Mouse (Mus musculus) liver, embryonic 13.5 days (tissue): ENCODE measurements at regions not wholly inside any gene's neighbourhood (a gene's known extent, or its start where the extent isn't known, plus 50 kb on each side); places are given as distances from the start of the nearest gene placed in this dataset.

ENCODE experiments used
- ATAC-seq: fragments of 200-750 bp; cut with Nextera tagmentation; 2 replicates; pipeline ENCODE4 v1.8.0; 2017; ENCODE audit warnings: low read depth, mild to moderate bottlenecking, moderate number of reproducible peaks, moderate library complexity
- DNase-seq: peaks from one replicate; pipeline ENCODE4 v3.0.0; 2022
- H3K27ac ChIP-seq: fragments of 300-500 bp; sonication (generic); 2 replicates; pipeline ENCODE4 v1.5.1; 2015; ENCODE audit warnings: moderate library complexity, mild to moderate bottlenecking, inconsistent platforms
- H3K27me3 ChIP-seq: fragments of 300-500 bp; sonication (generic); 2 replicates; pipeline ENCODE4 v1.6.1; 2015; ENCODE audit warnings: mild to moderate bottlenecking, inconsistent platforms
- H3K36me3 ChIP-seq: fragments of 300-500 bp; sonication (generic); 2 replicates; pipeline ENCODE4 v1.6.1; 2015; ENCODE audit warnings: mild to moderate bottlenecking, inconsistent platforms
- H3K4me1 ChIP-seq: fragments of 300-500 bp; sonication (generic); replicated peaks from 2 replicates; pipeline ENCODE4 v1.6.1; 2015; ENCODE audit warnings: inconsistent platforms
- H3K4me2 ChIP-seq: fragments of 300-500 bp; sonication (generic); 2 replicates; pipeline ENCODE4 v1.6.1; 2015; ENCODE audit warnings: inconsistent platforms, mild to moderate bottlenecking, moderate library complexity
- H3K4me3 ChIP-seq: fragments of 300-500 bp; sonication (generic); replicated peaks from 2 replicates; pipeline ENCODE4 v1.5.1; 2015; ENCODE audit warnings: mild to moderate bottlenecking, inconsistent platforms
- H3K9ac ChIP-seq: fragments of 300-500 bp; sonication (generic); 2 replicates; pipeline ENCODE4 v1.6.1; 2015; ENCODE audit warnings: mild to moderate bottlenecking, inconsistent platforms
- H3K9me3 ChIP-seq: fragments of 300-500 bp; sonication (generic); replicated peaks from 2 replicates; pipeline ENCODE4 v1.6.1; 2016; ENCODE audit warnings: inconsistent platforms
- WGBS: fragments of 180-500 bp; shearing (Covaris S2); methylation state at CpG from one replicate; pipeline ENCODE4 v1.1.7; 2015; ENCODE audit not compliant: insufficient replicate concordance; 5-methylcytosine and 5-hydroxymethylcytosine counted together

- no peak for ATAC-seq
- Histone ChIP-seq H3K36me3 (no peaks in the 10 kb centered on the region), H3K9me3 (0 out of 2 replicates have a peak, but pooled peaks cover 6% of the 10 kb centered on the region), H3K4me2 (no peak overlapping the region), H3K4me1 (no peaks in the 10 kb centered on the region), H3K4me3 (no peak overlapping the region), H3K9ac (no peak overlapping the region), H3K27ac (no peak overlapping the region), H3K27me3 (no peaks in the 10 kb centered on the region)
- no peak for DNase-seq
- 63% methylated on average over 4 of the region's 4 CpGs for WGBS
Measured at GRCm38 (mm10) chr4:152987726-152988125, 494.9 kb downstream of the Ajap1 start.

DNA sequence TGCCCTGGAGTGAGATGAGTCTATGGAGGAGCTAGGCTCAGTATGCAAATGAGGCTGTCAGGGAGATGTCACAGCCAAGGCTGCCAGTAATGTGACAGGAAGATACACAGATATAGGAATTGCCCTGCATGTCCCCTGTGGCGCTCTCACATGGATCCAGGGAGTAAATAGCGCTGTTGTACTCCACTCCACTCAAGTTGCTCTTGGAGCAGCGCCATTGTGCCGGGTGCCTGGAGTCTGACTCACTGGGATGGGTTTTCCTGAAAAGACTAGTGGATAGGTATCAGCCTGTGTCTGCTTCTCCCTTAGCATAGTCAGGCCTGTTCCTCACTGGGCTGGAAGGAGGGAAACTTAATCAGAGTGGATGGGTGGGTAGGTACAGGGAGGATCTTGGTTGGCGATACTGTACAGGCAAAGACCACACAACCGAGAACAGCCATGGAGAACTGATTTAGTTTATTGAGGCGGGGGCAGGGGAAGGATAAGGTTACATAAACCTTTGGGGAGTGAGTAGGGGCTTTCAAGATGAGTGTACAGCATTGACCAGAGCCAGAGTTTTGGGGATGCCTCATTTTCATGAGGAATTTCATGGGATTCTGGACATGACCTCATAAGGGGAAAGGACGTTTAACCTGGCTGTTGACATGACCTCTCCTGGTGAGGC lies 497.5 kb upstream of the Kcnab2 start:
- 63% methylated on average over 8 of the region's 8 CpGs for WGBS
- H3K27ac ChIP-seq, result no peak overlapping the region
- ATAC-seq, result no peak
- no peak for DNase-seq
- H3K36me3 ChIP-seq, result no peaks in the 10 kb centered on the region
- H3K4me2 ChIP-seq, result no peak overlapping the region
- peaks cover 8% of the 10 kb centered on the region; the same call in 1 of the 2 replicates for H3K9me3 ChIP-seq
- H3K27me3 ChIP-seq, result no peaks in the 10 kb centered on the region
- H3K9ac ChIP-seq, result no peak overlapping the region
- H3K4me3 ChIP-seq, result no peak overlapping the region
- H3K4me1 ChIP-seq, result no peaks in the 10 kb centered on the region

DNA sequence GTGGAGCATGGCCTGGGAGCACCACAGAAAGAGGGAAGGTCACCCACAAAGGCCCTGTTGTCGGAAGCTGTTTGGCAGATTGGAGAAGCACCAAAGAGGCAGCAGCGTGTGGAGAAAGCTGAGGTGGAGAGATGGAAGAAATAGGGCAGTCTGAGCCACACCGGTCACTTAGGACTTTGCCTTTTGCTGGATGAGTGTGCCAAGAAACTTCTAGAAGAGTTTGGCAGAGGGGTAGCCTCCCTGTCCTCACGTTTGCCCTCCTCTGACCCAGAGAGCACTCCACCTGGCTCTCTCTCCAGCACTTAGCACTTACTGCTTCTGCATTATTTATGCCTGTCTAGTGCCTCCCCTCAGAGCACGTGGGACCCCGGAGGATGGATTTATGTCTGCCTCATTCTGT lies 485.3 kb upstream of the Kcnab2 start:
- no peak overlapping the region for H3K4me3 ChIP-seq
- 0 out of 2 replicates have a peak, but pooled peaks cover 1% of the 10 kb centered on the region for H3K9me3 ChIP-seq
- H3K27ac ChIP-seq, result no peak overlapping the region
- H3K4me1 ChIP-seq, result no peaks in the 10 kb centered on the region
- no peaks in the 10 kb centered on the region for H3K27me3 ChIP-seq
- DNase-seq, result no peak
- 67% methylated on average over 6 of the region's 6 CpGs for whole genome bisulfite sequencing
- H3K4me2 ChIP-seq, result no peak overlapping the region
- no peak for ATAC-seq
- no peak overlapping the region for H3K9ac ChIP-seq
- H3K36me3 ChIP-seq, result no peaks in the 10 kb centered on the region

GRCm38 (mm10) chr4:152962165-152962564 lies 484.5 kb upstream of the Kcnab2 start:
- Histone ChIP-seq H3K36me3 (no peaks in the 10 kb centered on the region), H3K4me3 (no peak overlapping the region), H3K27ac (no peak overlapping the region), H3K27me3 (no peaks in the 10 kb centered on the region), H3K9me3 (no peaks in the 10 kb centered on the region), H3K4me1 (no peaks in the 10 kb centered on the region), H3K4me2 (no peak overlapping the region), H3K9ac (no peak overlapping the region)
- ATAC-seq, result no peak
- no peak for DNase-seq

- Histone ChIP-seq H3K4me3 (no peak overlapping the region), H3K9ac (no peak overlapping the region), H3K27me3 (no peaks in the 10 kb centered on the region), H3K4me2 (no peak overlapping the region), H3K4me1 (no peaks in the 10 kb centered on the region), H3K36me3 (no peaks in the 10 kb centered on the region), H3K27ac (no peak overlapping the region), H3K9me3 (no peaks in the 10 kb centered on the region)
- ATAC-seq (peak; percentile 63; the same call in 1 of the 2 replicates), DNase-seq (no peak)
- WGBS, result 38% methylated on average over 4 of the region's 4 CpGs
Measured at GRCm38 (mm10) chr4:152961677-152962076, 484.0 kb upstream of the Kcnab2 start.

DNA sequence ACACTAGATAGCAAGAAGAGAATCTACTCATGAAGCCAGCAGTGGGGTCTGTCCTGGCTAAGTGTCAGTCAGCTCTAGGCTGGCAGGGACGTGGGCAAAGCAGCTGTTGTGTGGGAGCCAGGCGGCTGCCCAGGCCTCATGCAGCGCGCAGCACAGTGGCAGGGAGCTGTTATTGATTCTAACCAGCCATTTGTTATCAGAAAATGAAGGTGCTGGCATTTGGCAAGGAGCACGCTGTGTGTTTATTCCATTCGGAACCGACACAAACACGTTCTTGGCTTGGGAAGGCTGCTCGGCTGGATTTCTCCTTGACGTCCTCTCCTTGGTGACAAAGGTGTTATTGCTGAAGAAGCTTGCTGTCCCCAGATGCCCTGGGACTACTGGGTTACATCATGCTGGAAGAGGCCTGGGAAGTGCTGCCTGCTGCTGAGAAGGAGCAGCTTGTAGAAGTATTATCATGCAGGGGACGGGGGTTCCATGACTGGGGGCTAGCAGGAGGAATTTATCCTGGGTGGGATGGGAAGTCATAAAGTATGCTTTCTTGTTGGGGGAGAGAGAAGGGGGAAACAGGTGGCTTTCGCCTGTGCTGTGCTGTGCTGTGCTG lies 482.1 kb upstream of the Kcnab2 start:
- Histone ChIP-seq H3K27me3 (no peaks in the 10 kb centered on the region), H3K36me3 (no peaks in the 10 kb centered on the region), H3K9ac (no peak overlapping the region), H3K4me3 (no peak overlapping the region), H3K4me2 (no peak overlapping the region), H3K27ac (no peak overlapping the region), H3K9me3 (0 out of 2 replicates have a peak, but pooled peaks cover 3% of the 10 kb centered on the region), H3K4me1 (no peaks in the 10 kb centered on the region)
- ATAC-seq (no peak), DNase-seq (no peak)
- WGBS, result 51% methylated on average over 12 of the region's 12 CpGs

- Histone ChIP-seq H3K4me2 (no peak overlapping the region), H3K27ac (no peak overlapping the region), H3K4me1 (no peaks in the 10 kb centered on the region), H3K9ac (no peak overlapping the region), H3K36me3 (no peaks in the 10 kb centered on the region), H3K27me3 (no peaks in the 10 kb centered on the region), H3K9me3 (0 out of 2 replicates have a peak, but pooled peaks cover 5% of the 10 kb centered on the region), H3K4me3 (no peak overlapping the region)
- ATAC-seq, result no peak
- DNase-seq, result no peak
- 58% methylated on average over 15 of the region's 15 CpGs for WGBS
Measured at GRCm38 (mm10) chr4:152953237-152953974, 475.7 kb upstream of the Kcnab2 start.

DNA sequence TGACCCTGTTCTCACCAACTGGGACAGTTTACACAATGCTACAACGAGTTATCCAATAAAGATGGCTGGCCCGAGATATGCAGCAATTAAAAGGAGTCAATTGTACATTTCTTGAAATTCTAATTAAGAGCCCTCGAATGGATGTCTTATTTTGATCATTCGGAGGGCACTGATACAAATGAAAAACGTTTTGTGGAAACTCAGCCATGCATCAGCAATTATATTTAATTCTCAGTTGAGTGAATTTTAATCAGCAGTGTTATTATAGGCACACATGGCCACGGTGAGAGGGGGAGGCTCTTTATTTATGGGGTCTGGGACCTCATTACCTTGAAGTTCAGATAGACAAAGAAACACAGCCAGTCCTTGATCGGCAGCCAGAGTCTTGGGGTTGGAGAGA lies 471.3 kb upstream of the Kcnab2 start:
- H3K9me3 ChIP-seq, result 0 out of 2 replicates have a peak, but pooled peaks cover 2% of the 10 kb centered on the region
- H3K4me1 ChIP-seq, result no peaks in the 10 kb centered on the region
- ATAC-seq (no peak), DNase-seq (no peak)
- H3K4me2 ChIP-seq, result no peak overlapping the region
- no peak overlapping the region for H3K27ac ChIP-seq
- WGBS, result 51% methylated on average over 7 of the region's 7 CpGs
- H3K4me3 ChIP-seq, result no peak overlapping the region
- no peak overlapping the region for H3K9ac ChIP-seq
- no peaks in the 10 kb centered on the region for H3K27me3 ChIP-seq
- H3K36me3 ChIP-seq, result no peaks in the 10 kb centered on the region

DNA sequence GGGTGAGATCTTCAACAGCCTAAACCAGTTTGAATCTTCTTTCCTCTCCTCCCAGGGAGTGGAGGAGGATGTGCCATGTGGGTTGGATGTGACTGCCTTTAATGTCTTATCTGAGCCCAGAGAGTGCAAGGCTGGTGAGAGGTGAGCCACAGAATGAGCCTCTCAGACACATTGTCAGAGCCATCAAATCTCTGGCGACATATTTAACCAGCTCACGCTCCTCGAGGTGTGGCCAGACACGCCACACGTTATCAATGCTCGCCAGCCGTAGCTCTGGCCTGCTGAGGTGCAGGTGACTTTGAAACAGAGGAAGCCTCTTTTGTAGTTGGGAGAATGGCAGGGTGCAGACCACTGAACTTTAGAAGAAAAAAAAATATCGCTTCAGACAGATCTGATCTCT lies 463.5 kb upstream of the Kcnab2 start:
- no peaks in the 10 kb centered on the region for H3K36me3 ChIP-seq
- H3K4me2 ChIP-seq, result no peak overlapping the region
- peaks cover 6% of the 10 kb centered on the region; the same call in 1 of the 2 replicates for H3K4me1 ChIP-seq
- H3K27ac ChIP-seq, result 0 out of 2 replicates have a peak overlapping the region, but pooled peaks have one; percentile 47
- H3K27me3 ChIP-seq, result no peaks in the 10 kb centered on the region
- peak; percentile 94 for ATAC-seq
- 57% methylated on average over 8 of the region's 8 CpGs for WGBS
- H3K9me3 ChIP-seq, result 0 out of 2 replicates have a peak, but pooled peaks cover 4% of the 10 kb centered on the region
- H3K4me3 ChIP-seq, result no peak overlapping the region
- peak; percentile 83 for DNase-seq
- H3K9ac ChIP-seq, result no peak overlapping the region

DNA sequence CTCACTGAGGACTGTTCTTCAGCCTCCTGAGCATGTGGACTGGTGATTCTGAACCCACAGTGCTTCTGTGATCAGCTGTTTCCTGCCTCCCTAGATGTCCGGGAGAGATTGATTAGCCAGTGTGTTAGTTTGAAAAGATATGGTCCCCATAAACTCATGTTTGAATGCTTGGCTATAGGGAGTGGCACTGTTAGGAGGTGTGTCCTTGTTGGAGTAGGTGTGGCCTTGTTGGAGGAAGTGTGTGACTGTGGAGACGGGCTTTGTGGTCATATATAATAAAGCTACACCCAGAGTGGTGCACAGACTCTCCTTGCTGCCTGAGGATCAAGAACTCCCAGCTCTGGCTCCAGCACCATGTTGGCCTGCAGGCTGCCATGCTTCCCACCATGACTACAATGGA lies 458.9 kb upstream of the Kcnab2 start:
- WGBS, result 34% methylated on average over 2 of the region's 2 CpGs
- H3K4me2 ChIP-seq, result no peak overlapping the region
- DNase-seq (peak; percentile 56), ATAC-seq (no peak)
- H3K27ac ChIP-seq, result no peak overlapping the region
- H3K36me3 ChIP-seq, result no peaks in the 10 kb centered on the region
- H3K4me1 ChIP-seq, result peaks cover 6% of the 10 kb centered on the region; the same call in 1 of the 2 replicates
- H3K9me3 ChIP-seq, result 0 out of 2 replicates have a peak, but pooled peaks cover 18% of the 10 kb centered on the region
- H3K4me3 ChIP-seq, result no peak overlapping the region
- no peaks in the 10 kb centered on the region for H3K27me3 ChIP-seq
- H3K9ac ChIP-seq, result no peak overlapping the region

DNA sequence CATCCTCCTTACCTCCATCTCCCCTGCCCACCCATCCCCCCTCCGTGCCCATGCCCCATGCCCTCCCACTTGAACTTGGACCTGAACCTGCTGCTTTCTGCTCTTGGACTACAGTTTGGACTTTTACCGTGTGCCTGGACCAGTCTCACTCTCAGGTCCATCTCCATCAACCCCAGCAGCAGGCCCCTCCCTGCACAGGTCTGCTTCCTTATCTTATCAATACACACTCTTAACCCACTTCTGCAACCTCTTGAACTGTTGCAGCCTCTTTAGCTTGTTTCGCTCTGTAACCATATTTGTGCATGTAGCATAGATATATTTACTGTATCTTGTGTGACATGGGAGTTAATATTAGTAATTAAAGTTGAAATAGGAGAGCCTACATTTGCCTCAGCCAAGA lies 457.8 kb upstream of the Kcnab2 start:
- ATAC-seq (peak; percentile 53; the same call in 1 of the 2 replicates), DNase-seq (no peak)
- 66% methylated on average over 3 of the region's 3 CpGs for WGBS
- Histone ChIP-seq H3K27ac (no peak overlapping the region), H3K9ac (no peak overlapping the region), H3K4me3 (no peak overlapping the region), H3K4me2 (no peak overlapping the region), H3K9me3 (peaks cover 19% of the 10 kb centered on the region; the same call in 1 of the 2 replicates), H3K27me3 (no peaks in the 10 kb centered on the region), H3K36me3 (no peaks in the 10 kb centered on the region), H3K4me1 (peaks cover under 1% of the 10 kb centered on the region; the same call in 1 of the 2 replicates)
